In genomic region chr15:98662198-98662566, GRCm38 (mm10) we compare ENCODE assay signal across 7 mouse cellular contexts. TPM values are rescaled to one million over a fixed set of nuclear protein-coding genes. Genes with fewer than 3 reads are reported as not detected.
DNase-seq lines count a peak whose midpoint lies in the region; ATAC-seq and TF ChIP-seq lines count a peak whose summit lies in the region.

No protein-coding gene starts in this region.

- H3K9me3 ChIP-seq in neural tube, embryonic 11.5 days (ENCODE audit: control insufficient read depth, low read length), result no peaks in the 10 kb centered on the region
- no peaks in the 10 kb centered on the region for H3K9me3 ChIP-seq in hindbrain, postnatal 0 days (ENCODE audit: low read length)
- H3K9me3 ChIP-seq in midbrain, embryonic 13.5 days, result no peaks in the 10 kb centered on the region

- no peaks in the 10 kb centered on the region; the same call in 1 of the 2 replicates for H3K4me1 ChIP-seq in neural tube, embryonic 11.5 days (ENCODE audit: control insufficient read depth, insufficient read depth, low read length)
- no peaks in the 10 kb centered on the region for H3K4me1 ChIP-seq in cortical plate, adult 2 months (ENCODE audit: control insufficient read depth, insufficient read depth, low read length)
- H3K4me1 ChIP-seq in hindbrain, postnatal 0 days (ENCODE audit: insufficient read depth, low read length), result no peaks in the 10 kb centered on the region
- peaks cover 16% of the 10 kb centered on the region for H3K4me1 ChIP-seq in midbrain, embryonic 13.5 days (replicated peaks)

- peaks cover 12% of the 10 kb centered on the region for H3K36me3 ChIP-seq in neural tube, embryonic 11.5 days (ENCODE audit: control insufficient read depth, insufficient read depth, low read length)
- peaks cover 12% of the 10 kb centered on the region for H3K36me3 ChIP-seq in hindbrain, postnatal 0 days (ENCODE audit: insufficient read depth, low read length)
- peaks cover 21% of the 10 kb centered on the region for H3K36me3 ChIP-seq in midbrain, embryonic 13.5 days

- peak overlapping the region; percentile 93 for H3K9ac ChIP-seq in neural tube, embryonic 11.5 days (ENCODE audit: low read length)
- H3K9ac ChIP-seq in hindbrain, postnatal 0 days (replicated peaks; ENCODE audit: low read length), result peak overlapping the region; percentile 85
- peak overlapping the region; percentile 89 for H3K9ac ChIP-seq in midbrain, embryonic 13.5 days (replicated peaks)

- peak; percentile 35 for DNase-seq in neural tube, embryonic 11.5 days (ENCODE audit: low spot score)
- no peak for DNase-seq in neural tube, embryonic 10.5 days (ENCODE audit: extremely low spot score, low spot score)
- peak; percentile 49 for DNase-seq in hindbrain, postnatal 0 days (ENCODE audit: low spot score)
- no peak for DNase-seq in cerebellum, adult 8-10 months
- DNase-seq in ovary, postnatal 14 days (ENCODE audit: low spot score), result no peak

- peak overlapping the region; percentile 67 for H3K4me3 ChIP-seq in neural tube, embryonic 11.5 days (ENCODE audit: low read depth, low read length)
- H3K4me3 ChIP-seq in cortical plate, adult 2 months (ENCODE audit: insufficient read depth, low read length), result peak overlapping the region; percentile 80
- peak overlapping the region; percentile 84 for H3K4me3 ChIP-seq in hindbrain, postnatal 0 days (ENCODE audit: low read length)
- H3K4me3 ChIP-seq in midbrain, embryonic 13.5 days (replicated peaks), result peak overlapping the region; percentile 84

- no peaks in the 10 kb centered on the region for H3K27me3 ChIP-seq in neural tube, embryonic 11.5 days (ENCODE audit: control insufficient read depth, insufficient read depth, low read length)
- H3K27me3 ChIP-seq in hindbrain, postnatal 0 days (ENCODE audit: insufficient read depth, low read length), result no peaks in the 10 kb centered on the region
- H3K27me3 ChIP-seq in midbrain, embryonic 13.5 days, result no peaks in the 10 kb centered on the region

- no peak for TF ChIP-seq POLR2A in cortical plate, adult 2 months (IDR thresholded peaks at IDR 0.05; ENCODE audit: extremely low read depth, insufficient read depth, low read length)

- TF ChIP-seq CTCF in cortical plate, adult 2 months (IDR thresholded peaks at IDR 0.05; ENCODE audit: extremely low read depth, insufficient read depth, low read length), result no peak
- no peak for TF ChIP-seq CTCF in hindbrain, postnatal 0 days (IDR thresholded peaks at IDR 0.05; ENCODE audit: low read depth)

- peak overlapping the region; percentile 80 for H3K27ac ChIP-seq in neural tube, embryonic 11.5 days (ENCODE audit: low read depth, low read length)
- peak overlapping the region; percentile 85 for H3K27ac ChIP-seq in cortical plate, adult 2 months (ENCODE audit: insufficient read depth, low read length)
- peak overlapping the region; percentile 95 for H3K27ac ChIP-seq in hindbrain, postnatal 0 days
- peak overlapping the region; percentile 88 for H3K27ac ChIP-seq in midbrain, embryonic 13.5 days

- H3K4me2 ChIP-seq in neural tube, embryonic 11.5 days (ENCODE audit: low read depth), result peak overlapping the region; percentile 82
- H3K4me2 ChIP-seq in hindbrain, postnatal 0 days (ENCODE audit: low read depth, low read length), result peak overlapping the region; percentile 65
- peak overlapping the region; percentile 78 for H3K4me2 ChIP-seq in midbrain, embryonic 13.5 days (replicated peaks)

- WGBS in neural tube, embryonic 11.5 days, result 3% methylated on average over 14 of the region's 14 CpGs
- WGBS in hindbrain, postnatal 0 days, result 1% methylated on average over 14 of the region's 14 CpGs
- WGBS in midbrain, embryonic 13.5 days, result under 1% methylated on average over 14 of the region's 14 CpGs

- no peak for ATAC-seq in neural tube, embryonic 11.5 days (ENCODE audit: insufficient read depth, low FRiP score, low TSS enrichment)
- ATAC-seq in hindbrain, postnatal 0 days, result no peak
- no peak for ATAC-seq in midbrain, embryonic 13.5 days

RNA-seq across cellular contexts. Expression of gene Ddx23, which starts 0.5 kb away (rescaled TPM):
- 19.5 and 24.1 TPM in 2 replicates for polyA plus RNA-seq in neural tube, embryonic 11.5 days (2014; fragmentation: Nextera tagmentation; extraction: Ambion mirVana)
- 53.4 and 60.5 TPM in 2 replicates for polyA plus RNA-seq in cortical plate, adult 2 months (2012; rRNA removed)
- 52.9 and 68.7 TPM in 2 replicates for total RNA-seq in hindbrain, postnatal 0 days (2014; rRNA removed)
- polyA plus RNA-seq in hindbrain, postnatal 0 days (2015; fragmentation: Nextera tagmentation; extraction: Ambion mirVana), result 20.1 and 23.4 TPM in 2 replicates
- 28.6 and 29.5 TPM in 2 replicates for polyA plus RNA-seq in midbrain, embryonic 13.5 days (2015; fragmentation: Nextera tagmentation; extraction: Ambion mirVana)

RNA-seq across cellular contexts. Expression of gene Rnd1, which starts 15.1 kb away (rescaled TPM):
- polyA plus RNA-seq in neural tube, embryonic 11.5 days (2014; fragmentation: Nextera tagmentation; extraction: Ambion mirVana), result 5.2 and 5.3 TPM in 2 replicates
- polyA plus RNA-seq in cortical plate, adult 2 months (2012; rRNA removed), result 34.5 and 37.4 TPM in 2 replicates
- total RNA-seq in hindbrain, postnatal 0 days (2014; rRNA removed), result 22.3 and 26.7 TPM in 2 replicates
- polyA plus RNA-seq in hindbrain, postnatal 0 days (2015; fragmentation: Nextera tagmentation; extraction: Ambion mirVana), result 16.2 and 16.3 TPM in 2 replicates
- polyA plus RNA-seq in midbrain, embryonic 13.5 days (2015; fragmentation: Nextera tagmentation; extraction: Ambion mirVana), result 10.2 and 12.7 TPM in 2 replicates

RNA-seq across cellular contexts. Expression of gene Cacnb3, which starts 31.5 kb away (rescaled TPM):
- 57.4 and 58.4 TPM in 2 replicates for polyA plus RNA-seq in neural tube, embryonic 11.5 days (2014; fragmentation: Nextera tagmentation; extraction: Ambion mirVana)
- polyA plus RNA-seq in cortical plate, adult 2 months (2012; rRNA removed), result 339 and 348 TPM in 2 replicates
- 166 and 183 TPM in 2 replicates for total RNA-seq in hindbrain, postnatal 0 days (2014; rRNA removed)
- 75.0 and 83.1 TPM in 2 replicates for polyA plus RNA-seq in hindbrain, postnatal 0 days (2015; fragmentation: Nextera tagmentation; extraction: Ambion mirVana)
- polyA plus RNA-seq in midbrain, embryonic 13.5 days (2015; fragmentation: Nextera tagmentation; extraction: Ambion mirVana), result 139 and 157 TPM in 2 replicates

RNA-seq across cellular contexts. Expression of gene Ccdc65, which starts 45.8 kb away (rescaled TPM):
- polyA plus RNA-seq in neural tube, embryonic 11.5 days (2014; fragmentation: Nextera tagmentation; extraction: Ambion mirVana), result 0.70 and 0.96 TPM in 2 replicates
- polyA plus RNA-seq in cortical plate, adult 2 months (2012; rRNA removed), result 9.3 and 10.6 TPM in 2 replicates
- 2.6 and 3.7 TPM in 2 replicates for total RNA-seq in hindbrain, postnatal 0 days (2014; rRNA removed)
- 7.7 and 10.4 TPM in 2 replicates for polyA plus RNA-seq in hindbrain, postnatal 0 days (2015; fragmentation: Nextera tagmentation; extraction: Ambion mirVana)
- polyA plus RNA-seq in midbrain, embryonic 13.5 days (2015; fragmentation: Nextera tagmentation; extraction: Ambion mirVana), result 2.6 and 3.2 TPM in 2 replicates

RNA-seq across cellular contexts. Expression of gene Adcy6, which starts 52.3 kb away (rescaled TPM):
- polyA plus RNA-seq in neural tube, embryonic 11.5 days (2014; fragmentation: Nextera tagmentation; extraction: Ambion mirVana), result 11.4 and 12.7 TPM in 2 replicates
- 38.2 and 44.3 TPM in 2 replicates for polyA plus RNA-seq in cortical plate, adult 2 months (2012; rRNA removed)
- 35.1 and 43.2 TPM in 2 replicates for total RNA-seq in hindbrain, postnatal 0 days (2014; rRNA removed)
- polyA plus RNA-seq in hindbrain, postnatal 0 days (2015; fragmentation: Nextera tagmentation; extraction: Ambion mirVana), result 5.8 and 6.2 TPM in 2 replicates
- 10.6 and 13.0 TPM in 2 replicates for polyA plus RNA-seq in midbrain, embryonic 13.5 days (2015; fragmentation: Nextera tagmentation; extraction: Ambion mirVana)

Comparison
In these comparisons a context has a peak if more than half of its experiments do, and no peak if none do; other contexts are left out.
1. DNase-seq: peak in neural tube, embryonic 11.5 days (single experiment) and hindbrain, postnatal 0 days (single experiment); none in neural tube, embryonic 10.5 days (single experiment), cerebellum, adult 8-10 months (single experiment) and ovary, postnatal 14 days (single experiment).
2. Peak in every context shown above with its lines, with median percentiles within 50 percentile points of each other: H3K27ac ChIP-seq, H3K4me2 ChIP-seq, H3K4me3 ChIP-seq and H3K9ac ChIP-seq.